Mouse (Mus musculus): ENCODE results near the gene Sall2.

The Sall2 gene

GRCm38 (mm10) chr14:52327910-52328812 lies at the start of gene Sall2:
Gene Sall2, minus strand, starts transcription at chr14:52328762.
- in situ Hi-C loops (cut with MboI; ENCODE audit: low pct_unique_long_range_greater_than_20kb in 1 of 2, low sequenced_read_pairs in 2 of 2, unreplicated experiment in 1 of 2), result loop anchor here in 1 of 2 experiments (25.0 kb wide), 1 partner anchor 416 kb away; the partner anchor contains the start of genes Ndrg2, Rnase13 and Tppp2

- in situ Hi-C loops (cut with MboI; ENCODE audit: low pct_unique_long_range_greater_than_20kb in 1 of 2, low sequenced_read_pairs in 2 of 2, unreplicated experiment in 1 of 2), result no loop called here
Measured at GRCm38 (mm10) chr14:52368741-52369140, 40.2 kb upstream of the Sall2 start.

DNA sequence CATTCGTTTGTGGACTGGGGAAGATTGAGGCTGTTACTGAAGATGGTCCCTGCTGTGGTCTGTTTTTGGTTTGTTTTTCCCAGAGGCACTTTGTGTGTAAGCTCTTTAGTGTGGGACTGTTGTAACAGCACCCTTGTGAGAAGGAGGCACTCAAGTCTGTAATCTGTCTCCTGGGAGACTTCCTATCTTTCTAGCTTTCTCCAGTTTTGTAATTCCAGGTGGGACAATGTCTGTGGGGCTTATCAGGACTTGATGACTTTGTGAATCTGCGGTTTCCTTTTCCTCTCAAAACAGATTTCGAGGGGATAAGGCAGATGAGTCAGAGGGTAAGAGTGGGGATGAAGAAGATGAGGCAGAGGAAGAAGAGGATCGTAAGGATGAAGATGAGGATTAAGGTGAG lies 27.7 kb upstream of the Sall2 start, which contains the start of gene Olfr1513:
Olfr1513 (minus strand) TSS at position 101 of the 400 bp plus-strand sequence.
- in situ Hi-C loops (cut with MboI; ENCODE audit: low pct_unique_long_range_greater_than_20kb in 1 of 2, low sequenced_read_pairs in 2 of 2, unreplicated experiment in 1 of 2), result no loop called here

- in situ Hi-C loops (cut with MboI; ENCODE audit: low pct_unique_long_range_greater_than_20kb in 1 of 2, low sequenced_read_pairs in 2 of 2, unreplicated experiment in 1 of 2), result loop anchor here (10.0 to 25.0 kb wide), 2 partner anchors 205 to 427 kb away; partner anchors contain the start of genes Ndrg2 (in 1 of the 2), Rnase13 (in 1 of the 2) and Tppp2 (in 1 of the 2)
Measured at GRCm38 (mm10) chr14:52339512-52339852, 10.9 kb upstream of the Sall2 start.

- in situ Hi-C loops (cut with MboI; ENCODE audit: low pct_unique_long_range_greater_than_20kb in 1 of 2, low sequenced_read_pairs in 2 of 2, unreplicated experiment in 1 of 2), result loop anchor here (10.0 to 25.0 kb wide), 2 partner anchors 204 to 427 kb away; partner anchors contain the start of genes Ndrg2 (in 1 of the 2), Rnase13 (in 1 of the 2) and Tppp2 (in 1 of the 2)
Measured at GRCm38 (mm10) chr14:52338751-52339511, 10.4 kb upstream of the Sall2 start.

DNA sequence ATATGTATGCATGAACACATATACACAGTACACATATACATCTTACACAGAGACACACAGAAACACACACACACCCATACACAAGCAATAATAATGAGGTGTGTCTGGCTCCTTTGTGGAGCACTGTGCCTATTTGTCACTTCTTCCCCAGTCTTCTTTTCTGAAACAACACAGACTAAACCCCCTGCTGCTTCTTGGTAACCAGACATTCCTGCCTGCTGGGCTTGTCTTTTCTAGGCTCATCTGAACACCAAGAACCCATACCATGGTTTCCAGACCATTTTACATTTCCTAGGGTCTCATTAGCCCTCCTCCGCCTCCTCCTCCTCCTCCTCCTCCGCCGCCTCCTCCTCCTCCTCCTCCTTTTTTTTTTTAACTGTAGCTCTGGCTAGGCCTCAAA lies 3.6 kb upstream of the Sall2 start:
- in situ Hi-C loops (cut with MboI; ENCODE audit: low pct_unique_long_range_greater_than_20kb in 1 of 2, low sequenced_read_pairs in 2 of 2, unreplicated experiment in 1 of 2), result loop anchor here (10.0 to 25.0 kb wide), 2 partner anchors 197 to 420 kb away; partner anchors contain the start of genes Ndrg2 (in 1 of the 2), Rnase13 (in 1 of the 2) and Tppp2 (in 1 of the 2)

- in situ Hi-C loops (cut with MboI; ENCODE audit: low pct_unique_long_range_greater_than_20kb in 1 of 2, low sequenced_read_pairs in 2 of 2, unreplicated experiment in 1 of 2), result loop anchor here (10.0 to 25.0 kb wide), 2 partner anchors 196 to 419 kb away; partner anchors contain the start of genes Ndrg2 (in 1 of the 2), Rnase13 (in 1 of the 2) and Tppp2 (in 1 of the 2)
Measured at GRCm38 (mm10) chr14:52331069-52331750, 2.6 kb upstream of the Sall2 start.

GRCm38 (mm10) chr14:52327375-52327901 lies 1.1 kb downstream of the Sall2 start:
- in situ Hi-C loops (cut with MboI; ENCODE audit: low pct_unique_long_range_greater_than_20kb in 1 of 2, low sequenced_read_pairs in 2 of 2, unreplicated experiment in 1 of 2), result loop anchor here in 1 of 2 experiments (25.0 kb wide), 1 partner anchor 415 kb away; the partner anchor contains the start of genes Ndrg2, Rnase13 and Tppp2

DNA sequence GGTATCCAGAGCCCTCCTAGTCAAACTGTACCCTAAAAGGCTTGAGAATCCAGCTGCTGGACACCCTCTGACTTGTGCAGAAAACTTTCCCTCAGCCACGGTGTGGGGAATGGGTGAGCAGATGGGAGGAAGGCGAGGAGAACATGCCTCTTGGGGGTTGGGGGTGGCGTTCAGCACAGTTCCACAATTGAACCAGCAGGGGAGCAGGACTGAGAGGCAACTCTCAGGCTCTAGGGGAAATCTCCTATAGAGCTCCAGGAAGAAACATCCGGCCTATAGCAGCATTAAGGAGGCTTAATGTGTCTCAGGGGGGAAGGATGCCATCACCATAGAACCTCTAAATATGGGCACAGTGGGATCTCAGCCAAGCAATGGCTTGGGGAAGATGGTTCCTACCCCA lies 2.7 kb downstream of the Sall2 start:
- in situ Hi-C loops (cut with MboI; ENCODE audit: low pct_unique_long_range_greater_than_20kb in 1 of 2, low sequenced_read_pairs in 2 of 2, unreplicated experiment in 1 of 2), result loop anchor here in 1 of 2 experiments (25.0 kb wide), 1 partner anchor 414 kb away; the partner anchor contains the start of genes Ndrg2, Rnase13 and Tppp2

DNA sequence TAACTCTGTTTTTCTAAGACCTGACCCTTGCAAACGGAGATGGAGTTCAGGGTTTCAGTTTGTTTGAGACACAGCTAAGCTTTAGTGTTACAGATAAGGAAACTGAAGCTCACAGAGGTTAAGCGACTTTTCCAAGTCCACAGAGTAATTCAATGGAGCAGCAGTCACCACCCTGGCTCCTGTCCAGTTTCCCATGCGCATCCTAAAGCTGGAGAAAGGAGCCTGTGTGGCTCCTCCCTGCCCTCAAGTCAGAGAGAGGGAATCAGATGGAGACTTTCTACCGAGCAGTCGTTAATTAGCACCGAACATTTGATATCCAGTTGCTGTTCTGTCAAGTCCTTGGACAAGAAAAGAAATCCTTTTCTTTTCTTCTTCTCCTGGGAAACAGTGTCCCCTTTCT lies 9.2 kb downstream of the Sall2 start:
- in situ Hi-C loops (cut with MboI; ENCODE audit: low pct_unique_long_range_greater_than_20kb in 1 of 2, low sequenced_read_pairs in 2 of 2, unreplicated experiment in 1 of 2), result loop anchor here in 1 of 2 experiments (25.0 kb wide), 1 partner anchor 407 kb away; the partner anchor contains the start of genes Ndrg2, Rnase13 and Tppp2

DNA sequence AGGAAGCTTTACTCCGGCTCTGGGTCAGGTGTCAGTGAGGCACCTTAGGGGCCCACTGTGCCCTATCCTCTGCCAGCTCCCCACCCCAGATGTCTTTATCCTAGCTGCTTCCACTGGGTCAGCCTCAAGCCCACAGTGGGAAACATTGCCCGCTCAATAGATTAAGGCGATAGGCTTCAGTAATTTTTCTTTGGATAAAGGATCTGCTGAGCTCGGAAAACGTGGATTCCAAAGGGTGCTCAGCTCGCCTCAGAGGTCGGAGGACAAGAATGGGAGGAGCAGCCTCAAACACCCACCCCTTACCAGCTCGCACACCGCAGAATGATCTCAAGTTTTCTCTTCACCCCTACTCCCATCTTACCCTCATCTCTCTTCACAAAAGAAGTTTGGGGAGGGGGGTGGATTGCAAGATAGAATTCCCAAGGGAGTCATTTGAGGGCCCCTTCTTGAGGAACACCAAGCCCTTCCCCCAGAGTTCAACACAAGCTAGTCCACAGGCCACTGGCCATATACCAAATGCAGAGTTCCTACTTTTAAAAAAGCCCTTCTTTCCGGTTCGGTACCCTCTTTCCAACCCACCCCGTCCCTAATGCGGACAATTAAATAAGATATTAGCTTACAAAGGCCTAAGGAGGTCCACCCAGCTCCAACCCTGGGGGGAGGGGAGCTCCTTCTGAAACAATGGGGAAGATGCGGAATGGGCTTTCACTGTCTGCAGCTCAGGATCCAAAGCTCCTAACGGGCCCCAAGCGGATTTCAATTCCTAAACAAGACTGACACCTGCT lies 11.9 kb downstream of the Sall2 start:
- in situ Hi-C loops (cut with MboI; ENCODE audit: low pct_unique_long_range_greater_than_20kb in 1 of 2, low sequenced_read_pairs in 2 of 2, unreplicated experiment in 1 of 2), result loop anchor here in 1 of 2 experiments (25.0 kb wide), 1 partner anchor 404 kb away; the partner anchor contains the start of genes Ndrg2, Rnase13 and Tppp2

DNA sequence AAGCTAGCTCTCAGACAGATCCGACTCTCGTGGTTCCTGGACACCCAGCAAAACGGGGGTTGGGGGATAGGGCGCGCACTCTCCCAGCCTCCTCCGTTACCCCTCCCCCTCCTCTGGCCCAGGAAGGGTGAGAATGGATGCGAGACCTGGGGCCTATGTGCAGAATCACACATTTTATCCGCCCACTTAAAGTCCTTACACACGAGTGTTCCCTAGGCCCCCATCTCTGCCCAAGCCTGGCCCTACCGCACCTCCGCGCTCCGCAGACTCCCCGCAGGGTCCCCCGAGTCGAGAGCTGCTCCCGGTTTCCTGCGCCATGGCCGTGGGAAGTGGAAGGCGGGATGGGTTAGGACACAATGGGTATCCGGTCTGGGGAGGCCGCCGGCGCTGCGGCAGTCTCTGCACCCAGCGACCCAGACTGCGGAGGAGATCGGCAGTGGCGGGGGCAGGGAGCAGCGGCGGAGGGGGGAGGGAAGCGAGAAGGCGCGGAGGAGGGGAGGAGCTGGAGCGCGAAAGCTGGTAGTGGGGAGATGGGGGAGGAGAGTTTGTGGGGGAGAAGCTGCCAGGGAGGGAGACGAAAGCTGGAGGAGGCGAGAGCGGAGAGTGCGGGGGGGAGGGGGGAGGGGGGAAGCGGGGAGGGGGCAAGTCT lies 12.6 kb downstream of the Sall2 start:
- in situ Hi-C loops (cut with MboI; ENCODE audit: low pct_unique_long_range_greater_than_20kb in 1 of 2, low sequenced_read_pairs in 2 of 2, unreplicated experiment in 1 of 2), result loop anchor here in 1 of 2 experiments (25.0 kb wide), 1 partner anchor 404 kb away; the partner anchor contains the start of genes Ndrg2, Rnase13 and Tppp2

DNA sequence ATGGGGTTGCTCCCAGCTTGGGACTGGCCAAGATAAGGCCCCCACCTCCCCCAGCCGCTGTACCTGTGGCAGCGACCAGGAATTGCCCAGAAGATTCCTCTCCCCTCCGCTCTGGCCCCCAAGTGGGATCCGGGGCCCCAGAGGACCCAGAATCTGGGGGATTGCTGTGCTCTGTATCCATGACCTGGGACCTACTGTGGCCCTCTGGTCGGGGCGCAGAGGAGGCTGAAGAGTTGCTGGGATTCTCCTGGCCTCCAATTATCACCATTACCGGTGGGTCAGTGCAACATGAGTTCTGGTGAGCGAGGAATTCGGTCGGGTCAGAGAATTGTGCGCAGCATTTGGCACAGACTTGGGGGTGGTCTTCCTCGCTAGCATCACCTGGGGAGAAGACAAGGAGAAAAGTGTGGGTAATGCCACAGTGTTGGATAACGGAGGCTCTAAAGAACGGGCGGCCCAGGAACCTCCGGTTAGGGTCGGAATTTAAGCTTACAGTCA lies 13.2 kb downstream of the Sall2 start:
- in situ Hi-C loops (cut with MboI; ENCODE audit: low pct_unique_long_range_greater_than_20kb in 1 of 2, low sequenced_read_pairs in 2 of 2, unreplicated experiment in 1 of 2), result loop anchor here in 1 of 2 experiments (25.0 kb wide), 1 partner anchor 403 kb away; the partner anchor contains the start of genes Ndrg2, Rnase13 and Tppp2

- in situ Hi-C loops (cut with MboI; ENCODE audit: low pct_unique_long_range_greater_than_20kb in 1 of 2, low sequenced_read_pairs in 2 of 2, unreplicated experiment in 1 of 2), result loop anchor here in 1 of 2 experiments (25.0 kb wide), 1 partner anchor 402 kb away; the partner anchor contains the start of genes Ndrg2, Rnase13 and Tppp2
Measured at GRCm38 (mm10) chr14:52314808-52315150, 13.8 kb downstream of the Sall2 start.

DNA sequence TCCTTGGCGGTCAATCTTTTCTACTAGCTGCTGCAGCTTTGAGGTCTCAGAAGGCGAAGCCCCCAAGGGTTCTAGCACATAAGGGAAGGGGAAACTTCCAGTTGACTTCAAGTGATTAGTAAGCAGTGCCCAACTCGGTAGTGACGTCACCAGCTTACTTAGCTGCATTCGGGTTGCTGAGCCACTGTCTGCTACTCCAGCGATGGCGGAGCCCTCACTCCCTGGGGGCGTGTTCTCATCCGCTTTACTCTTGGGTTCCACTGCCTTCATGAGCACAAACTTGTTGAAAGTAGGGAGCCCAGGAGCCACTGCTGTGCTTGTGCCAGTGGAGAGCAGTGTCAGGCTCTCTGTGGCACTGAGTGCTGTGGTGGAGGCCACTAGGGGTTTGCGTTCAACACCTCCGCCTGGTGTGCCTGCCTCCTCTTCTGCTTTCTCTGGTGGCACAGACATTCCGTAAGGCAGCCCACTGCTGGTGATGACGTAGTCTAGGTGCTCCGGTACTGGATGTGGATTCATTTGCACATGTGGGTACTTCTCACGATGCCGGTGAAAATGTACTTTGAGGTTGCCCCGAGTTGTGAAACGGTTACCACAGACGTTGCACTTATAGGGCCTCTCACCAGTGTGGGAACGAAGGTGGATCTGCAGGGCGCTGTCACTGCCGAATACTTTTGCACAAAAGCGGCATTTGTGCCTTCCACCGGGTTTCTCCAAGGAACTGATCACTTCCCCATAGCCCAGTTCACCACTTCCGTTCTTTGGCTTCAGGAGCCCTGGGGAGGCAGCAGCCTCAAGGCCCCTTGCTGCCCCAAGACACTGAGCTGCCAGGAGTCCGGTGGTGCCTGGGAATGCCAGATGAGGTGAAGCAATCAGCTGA lies 14.4 kb downstream of the Sall2 start:
- in situ Hi-C loops (cut with MboI; ENCODE audit: low pct_unique_long_range_greater_than_20kb in 1 of 2, low sequenced_read_pairs in 2 of 2, unreplicated experiment in 1 of 2), result loop anchor here in 1 of 2 experiments (25.0 kb wide), 1 partner anchor 402 kb away; the partner anchor contains the start of genes Ndrg2, Rnase13 and Tppp2
